Mouse (Mus musculus) duodenum, adult 2 months (tissue): ENCODE results near the gene Ilk. TPM values are rescaled to one million over a fixed set of nuclear protein-coding genes. Genes with fewer than 3 reads are reported as not detected.

Experiments used
- polyA plus RNA-seq: library from polyadenylated mRNA; depleted of rRNA; stranded (reverse); fragments of >200 nt; gene quantifications from 2 replicates; pipeline ENCODE4 v1.2.3, GENCODE M21; 2012; ENCODE audit warnings: low replicate concordance; rRNA removed

Gene Ilk
- 40.4 and 43.6 TPM in 2 replicates for polyA plus RNA-seq

GRCm38 (mm10) chr7:105736264-105736901 lies at the start of gene Ilk:
Gene Ilk (plus strand): TSS chr7:105736592.

GRCm38 (mm10) chr7:105736911-105737521 lies 624 bp downstream of the Ilk start, which contains the start of gene Rrp8:
Gene Rrp8 (minus strand): TSS chr7:105737385.

GRCm38 (mm10) chr7:105743926-105744590 lies 7.7 kb downstream of the Ilk start, which contains the start of gene Taf10:
Gene Taf10 (minus strand): TSS chr7:105744361.

GRCm38 (mm10) chr7:105751491-105752433 lies 15.4 kb downstream of the Ilk start, which contains the start of gene Tpp1:
Gene Tpp1 (minus strand): TSS chr7:105752235.

GRCm38 (mm10) chr7:105787285-105788140 lies 51.1 kb downstream of the Ilk start, which contains the start of gene Dchs1:
Gene Dchs1 (minus strand): TSS chr7:105787654.

Other genes starting within 250 kb of the Ilk start
- 11.4 and 16.6 TPM in 2 replicates for gene Smpd1, start 182.2 kb upstream of the Ilk start, polyA plus RNA-seq
- 17.9 and 21.9 TPM in 2 replicates for gene Apbb1, start 154.9 kb upstream of the Ilk start, polyA plus RNA-seq
- gene Hpx, start 136.5 kb upstream of the Ilk start, polyA plus RNA-seq: 0.15 and 0.50 TPM in 2 replicates
- gene Trim3, start 103.0 kb upstream of the Ilk start, polyA plus RNA-seq: 13.5 and 19.7 TPM in 2 replicates
- gene Timm10b, start 96.5 kb upstream of the Ilk start, polyA plus RNA-seq: 87.5 and 178 TPM in 2 replicates
- gene Arfip2, start 96.2 kb upstream of the Ilk start, polyA plus RNA-seq: 39.4 and 72.4 TPM in 2 replicates
- gene Gm45799, start 96.0 kb upstream of the Ilk start, polyA plus RNA-seq: 359 and 495 TPM in 2 replicates
- 0.39 and 0.41 TPM in 2 replicates for gene Dnhd1, start 85.8 kb upstream of the Ilk start, polyA plus RNA-seq
- 2.2 and 3.2 TPM in 2 replicates for gene Rrp8, start 793 bp downstream of the Ilk start, polyA plus RNA-seq
- gene Taf10, start 7.8 kb downstream of the Ilk start, polyA plus RNA-seq: 472 and 915 TPM in 2 replicates
- gene Tpp1, start 15.6 kb downstream of the Ilk start, polyA plus RNA-seq: 41.0 and 106 TPM in 2 replicates
- gene Dchs1, start 51.1 kb downstream of the Ilk start, polyA plus RNA-seq: 2.5 and 3.3 TPM in 2 replicates
- 80.0 and 139 TPM in 2 replicates for gene Mrpl17, start 74.5 kb downstream of the Ilk start, polyA plus RNA-seq
- gene Gm4070, start 217.4 kb downstream of the Ilk start, polyA plus RNA-seq: 0.06 and 0.18 TPM in 2 replicates